Mouse (Mus musculus): ENCODE measurements at regions not wholly inside any gene's neighbourhood (a gene's known extent, or its start where the extent isn't known, plus 50 kb on each side); places are given as distances from the start of the nearest gene placed in this dataset.

- CTCF ChIA-PET = no interaction called here
Observed at GRCm38 (mm10) chr12:107423923-107424322, 64.5 kb upstream of the 3110018I06Rik start.

GRCm38 (mm10) chr12:107438506-107438905 lies 49.9 kb upstream of the 3110018I06Rik start:
- CTCF ChIA-PET = no interaction called here
